Mouse (Mus musculus) kidney, embryonic 16.5 days (tissue): ENCODE data around the gene Plcb4. TPM values are rescaled to one million over a fixed set of nuclear protein-coding genes. Genes with fewer than 3 reads are reported as not detected.
A peak's percentile ranks its signal among the peaks of the same experiment; 100 is the strongest.

Experiments
- ATAC-seq: fragments of 200-750 bp; cut with Nextera tagmentation; 2 replicates; pipeline ENCODE4 v1.8.0; 2017; ENCODE audit warnings: moderate TSS enrichment; ENCODE audit not compliant: low FRiP score, low TSS enrichment
- H3K27ac ChIP-seq: fragments of 300-500 bp; sonication (generic); 2 replicates; pipeline ENCODE4 v1.5.1; 2014; ENCODE audit warnings: low read length
- H3K27me3 ChIP-seq: fragments of 300-500 bp; sonication (generic); 2 replicates; pipeline ENCODE4 v1.6.1; 2014; ENCODE audit warnings: low read length, control low read depth, mixed read lengths; ENCODE audit not compliant: insufficient read depth
- H3K36me3 ChIP-seq: fragments of 300-500 bp; sonication (generic); 2 replicates; pipeline ENCODE4 v1.6.1; 2014; ENCODE audit warnings: low read length, control low read depth, mixed read lengths; ENCODE audit not compliant: insufficient read depth
- H3K4me1 ChIP-seq: fragments of 300-500 bp; sonication (generic); 2 replicates; pipeline ENCODE4 v1.6.1; 2014; ENCODE audit warnings: low read length, control low read depth, mixed read lengths; ENCODE audit not compliant: insufficient read depth
- H3K4me2 ChIP-seq: fragments of 300-500 bp; sonication (generic); replicated peaks from 2 replicates; pipeline ENCODE4 v1.6.1; 2014; ENCODE audit warnings: low read depth, low read length
- H3K4me3 ChIP-seq: fragments of 300-500 bp; sonication (generic); 2 replicates; pipeline ENCODE4 v1.5.1; 2014; ENCODE audit warnings: mild to moderate bottlenecking, low read length
- H3K9ac ChIP-seq: fragments of 300-500 bp; sonication (generic); replicated peaks from 2 replicates; pipeline ENCODE4 v1.6.1; 2014; ENCODE audit warnings: low read length
- H3K9me3 ChIP-seq: fragments of 300-500 bp; sonication (generic); 2 replicates; pipeline ENCODE4 v1.6.1; 2016; ENCODE audit warnings: low read length, control low read depth
- WGBS: fragments of 180-500 bp; shearing (Covaris S2); extraction: QIAGEN DNeasy Blood & Tissue Kit; methylation state at CpG from one replicate; pipeline ENCODE4 v1.1.7; 2014; 5-methylcytosine and 5-hydroxymethylcytosine counted together
- polyA plus RNA-seq: library from polyadenylated mRNA; unstranded; fragments of >200 nt; fragmentation: Nextera tagmentation; extraction: Ambion mirVana; gene quantifications from 2 replicates; pipeline ENCODE4 v1.2.1, GENCODE M21; 2015

The Plcb4 gene
- polyA plus RNA-seq, result 17.3 and 18.9 TPM in 2 replicates

- peak within 1 kb of the TSS; percentile 84 for H3K4me3 ChIP-seq
- peak within 1 kb of the TSS; percentile 93 for H3K9ac ChIP-seq
- no peaks in the 10 kb centered on the region for H3K9me3 ChIP-seq
- no peaks in the 10 kb centered on the region for H3K36me3 ChIP-seq
- H3K27ac ChIP-seq, result peak within 1 kb of the TSS; percentile 99
- WGBS, result under 1% methylated on average over 55 of the region's 71 CpGs
- peak within 1 kb of the TSS; percentile 78 for H3K4me2 ChIP-seq
- no peaks in the 10 kb centered on the region for H3K27me3 ChIP-seq
- no peaks in the 10 kb centered on the region for H3K4me1 ChIP-seq
- peak; percentile 95 for ATAC-seq
These were observed at the start of gene Plcb4 for GRCm38 (mm10) chr2:135658486-135659390. TSS of gene Plcb4 (plus strand) at chr2:135659011.

DNA sequence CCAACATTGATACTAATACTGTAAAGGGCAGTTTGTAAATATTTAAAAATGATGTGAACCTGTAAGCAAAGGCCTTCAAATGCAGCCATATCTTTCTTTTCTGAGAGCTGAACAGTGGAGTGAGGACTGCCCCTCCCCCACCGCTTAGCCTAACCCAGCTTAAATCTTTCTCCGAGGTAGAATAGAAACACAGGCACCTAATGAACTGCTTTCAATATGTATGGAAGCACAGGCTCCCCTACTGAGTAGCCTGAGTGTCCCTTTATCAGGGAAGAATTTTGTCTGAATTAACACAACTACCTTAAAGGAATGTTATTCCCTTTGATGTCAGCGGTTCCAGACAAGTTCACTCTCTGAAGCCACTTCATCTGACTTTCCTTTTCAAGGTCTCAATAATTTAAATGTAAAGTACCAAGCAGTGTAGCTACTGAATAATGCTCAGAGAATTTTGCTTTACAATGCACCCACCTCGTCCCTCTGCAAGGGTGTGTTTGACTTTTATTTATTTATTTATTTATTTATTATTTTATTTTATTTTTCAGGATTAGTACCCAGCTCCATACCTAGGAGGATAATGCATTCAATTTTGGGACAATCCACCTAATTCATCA, 44.1 kb upstream of the Plcb4 start:
- Histone ChIP-seq H3K27me3 (no peaks in the 10 kb centered on the region), H3K36me3 (no peaks in the 10 kb centered on the region), H3K4me3 (no peak overlapping the region), H3K9me3 (no peaks in the 10 kb centered on the region), H3K4me2 (no peak overlapping the region), H3K4me1 (no peaks in the 10 kb centered on the region), H3K9ac (no peak overlapping the region), H3K27ac (no peak overlapping the region)
- 24% methylated on average over 4 of the region's 4 CpGs for WGBS
- no peak for ATAC-seq

DNA sequence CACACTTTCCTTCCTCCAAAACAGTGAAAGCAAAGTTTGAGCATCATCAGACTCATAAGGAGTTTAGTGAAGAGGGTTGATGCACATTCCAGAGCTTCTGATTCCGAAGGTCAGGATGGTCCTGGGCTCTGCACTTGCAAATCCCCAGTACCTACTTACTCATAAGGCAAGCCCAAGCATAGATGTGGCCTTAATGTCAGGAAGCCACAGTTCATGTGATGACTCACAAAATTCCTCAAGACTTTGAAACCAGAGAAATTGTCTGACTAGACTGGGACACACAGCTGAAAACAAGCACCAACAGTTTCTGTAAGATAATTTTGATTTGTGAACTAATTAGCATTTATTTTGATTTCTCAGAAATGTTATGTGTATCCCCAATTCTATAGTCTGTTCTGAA, 42.7 kb upstream of the Plcb4 start:
- H3K4me2 ChIP-seq, result no peak overlapping the region
- H3K4me3 ChIP-seq, result no peak overlapping the region
- H3K27me3 ChIP-seq, result no peaks in the 10 kb centered on the region
- 66% methylated on average over 1 of the region's 1 CpGs for WGBS
- no peaks in the 10 kb centered on the region for H3K9me3 ChIP-seq
- H3K36me3 ChIP-seq, result no peaks in the 10 kb centered on the region
- no peak for ATAC-seq
- no peaks in the 10 kb centered on the region for H3K4me1 ChIP-seq
- H3K9ac ChIP-seq, result no peak overlapping the region
- H3K27ac ChIP-seq, result no peak overlapping the region

GRCm38 (mm10) chr2:135618551-135618950, 40.3 kb upstream of the Plcb4 start:
- no peaks in the 10 kb centered on the region for H3K27me3 ChIP-seq
- no peak overlapping the region for H3K27ac ChIP-seq
- H3K4me3 ChIP-seq, result no peak overlapping the region
- H3K4me1 ChIP-seq, result no peaks in the 10 kb centered on the region
- no peak overlapping the region for H3K9ac ChIP-seq
- H3K9me3 ChIP-seq, result no peaks in the 10 kb centered on the region
- no peak overlapping the region for H3K4me2 ChIP-seq
- no peak for ATAC-seq
- H3K36me3 ChIP-seq, result no peaks in the 10 kb centered on the region

GRCm38 (mm10) chr2:135619956-135620355, 38.9 kb upstream of the Plcb4 start:
- H3K9me3 ChIP-seq, result no peaks in the 10 kb centered on the region
- H3K9ac ChIP-seq, result no peak overlapping the region
- H3K4me1 ChIP-seq, result no peaks in the 10 kb centered on the region
- no peaks in the 10 kb centered on the region for H3K36me3 ChIP-seq
- H3K27ac ChIP-seq, result no peak overlapping the region
- no peaks in the 10 kb centered on the region for H3K27me3 ChIP-seq
- no peak for ATAC-seq
- no peak overlapping the region for H3K4me3 ChIP-seq
- no peak overlapping the region for H3K4me2 ChIP-seq
- 63% methylated on average over 2 of the region's 2 CpGs for WGBS

DNA sequence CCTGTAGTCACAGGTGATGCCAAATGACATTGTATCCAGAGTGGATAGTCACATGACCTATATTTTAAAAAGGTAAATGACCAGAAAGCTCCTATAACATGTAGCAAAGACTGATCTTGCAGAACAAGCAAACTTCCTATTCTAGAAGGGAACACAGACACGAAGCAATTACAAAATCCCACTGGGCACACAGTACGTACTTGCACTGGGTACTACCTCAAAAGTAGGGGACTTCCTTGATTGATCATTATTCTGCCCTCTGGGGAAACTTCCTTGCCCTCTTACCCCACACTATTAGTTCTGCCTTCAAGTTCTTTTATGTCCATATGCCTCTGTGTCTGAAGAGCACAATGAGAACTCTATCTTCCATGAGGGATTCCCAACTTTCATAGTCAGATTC, 31.0 kb upstream of the Plcb4 start:
- 75% methylated on average over 2 of the region's 2 CpGs for WGBS
- ATAC-seq, result no peak
- no peaks in the 10 kb centered on the region for H3K36me3 ChIP-seq

GRCm38 (mm10) chr2:135637227-135637626, 21.6 kb upstream of the Plcb4 start:
- H3K36me3 ChIP-seq, result no peaks in the 10 kb centered on the region
- no peaks in the 10 kb centered on the region for H3K27me3 ChIP-seq
- no peak for ATAC-seq
- no peak overlapping the region for H3K4me3 ChIP-seq
- H3K27ac ChIP-seq, result no peak overlapping the region
- no peak overlapping the region for H3K9ac ChIP-seq
- H3K9me3 ChIP-seq, result no peaks in the 10 kb centered on the region
- 88% methylated on average over 2 of the region's 2 CpGs for WGBS
- H3K4me1 ChIP-seq, result no peaks in the 10 kb centered on the region
- no peak overlapping the region for H3K4me2 ChIP-seq

More for the DNA sequence above, 31.0 kb upstream of the Plcb4 start:
- Histone ChIP-seq H3K4me1 (no peaks in the 10 kb centered on the region), H3K4me3 (no peak overlapping the region), H3K9ac (no peak overlapping the region), H3K27me3 (no peaks in the 10 kb centered on the region), H3K4me2 (no peak overlapping the region), H3K9me3 (no peaks in the 10 kb centered on the region), H3K27ac (no peak overlapping the region)

GRCm38 (mm10) chr2:135641002-135641401, 17.8 kb upstream of the Plcb4 start:
- Histone ChIP-seq H3K4me1 (no peaks in the 10 kb centered on the region), H3K4me2 (no peak overlapping the region), H3K4me3 (no peak overlapping the region), H3K36me3 (no peaks in the 10 kb centered on the region), H3K9ac (no peak overlapping the region), H3K27me3 (no peaks in the 10 kb centered on the region), H3K27ac (no peak overlapping the region), H3K9me3 (0 out of 2 replicates have a peak, but pooled peaks cover 6% of the 10 kb centered on the region)
- WGBS, result 90% methylated on average over 1 of the region's 1 CpGs
- no peak for ATAC-seq

DNA sequence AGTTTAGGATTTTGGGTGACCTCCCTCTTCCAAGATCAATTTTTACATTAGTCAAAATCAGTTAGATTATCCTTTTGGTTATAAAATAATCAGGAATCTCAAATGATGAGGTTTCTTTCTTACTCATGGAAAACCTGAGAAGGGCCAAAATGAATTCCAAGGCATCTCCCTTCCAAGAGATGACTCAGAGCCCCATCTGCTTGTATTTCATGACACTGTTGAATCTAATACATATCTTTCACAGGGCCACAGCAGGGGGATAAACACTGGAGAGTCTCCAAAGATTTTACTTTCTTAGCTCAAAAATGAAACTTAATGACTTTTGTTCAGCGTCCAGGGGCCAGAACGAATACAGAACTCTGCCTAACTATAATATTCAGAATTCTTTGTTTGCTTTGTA, 17.2 kb upstream of the Plcb4 start:
- WGBS, result 92% methylated on average over 2 of the region's 2 CpGs
- no peaks in the 10 kb centered on the region for H3K27me3 ChIP-seq
- H3K4me2 ChIP-seq, result no peak overlapping the region
- H3K9me3 ChIP-seq, result 0 out of 2 replicates have a peak, but pooled peaks cover 6% of the 10 kb centered on the region
- no peak for ATAC-seq
- H3K27ac ChIP-seq, result no peak overlapping the region
- H3K9ac ChIP-seq, result no peak overlapping the region
- no peaks in the 10 kb centered on the region for H3K36me3 ChIP-seq
- H3K4me3 ChIP-seq, result no peak overlapping the region
- no peaks in the 10 kb centered on the region for H3K4me1 ChIP-seq

- Histone ChIP-seq H3K4me1 (no peaks in the 10 kb centered on the region), H3K4me3 (no peak overlapping the region), H3K27me3 (no peaks in the 10 kb centered on the region), H3K36me3 (no peaks in the 10 kb centered on the region), H3K27ac (no peak overlapping the region), H3K4me2 (no peak overlapping the region), H3K9ac (no peak overlapping the region), H3K9me3 (0 out of 2 replicates have a peak, but pooled peaks cover 6% of the 10 kb centered on the region)
- ATAC-seq, result no peak
- WGBS, result 83% methylated on average over 3 of the region's 3 CpGs
These were observed 12.6 kb upstream of the Plcb4 start for GRCm38 (mm10) chr2:135646226-135646625.
